In genomic region chr1:73962049-73962448, GRCm38 (mm10) we compare ENCODE assay signal across 8 mouse cellular contexts.
DNase-seq lines count a peak whose midpoint lies in the region; ATAC-seq and TF ChIP-seq lines count a peak whose summit lies in the region.

No protein-coding gene starts in this region.

- peaks cover 46% of the 10 kb centered on the region for H3K4me1 ChIP-seq in lung, adult 2 months (ENCODE audit: control insufficient read depth, insufficient read depth, low read length)
- peaks cover 65% of the 10 kb centered on the region for H3K4me1 ChIP-seq in stomach, embryonic 15.5 days

- DNase-seq in cerebellum, adult 9-11 months, result peak; percentile 21
- no peak for DNase-seq in cerebellum, adult 11 months
- no peak for DNase-seq in lung, adult 2 months
- DNase-seq in lung, adult 18-20 months, result no peak
- DNase-seq in kidney, postnatal 25 days, result peak; percentile 44 to 71
- no peak for DNase-seq in layer of hippocampus, adult 9-11 months
- no peak for DNase-seq in right cerebral cortex, postnatal 14 days

- no peak for TF ChIP-seq POLR2A in lung, adult 2 months (IDR thresholded peaks at IDR 0.05; ENCODE audit: borderline replicate concordance, extremely low read depth, low read depth, low read length)

- no peak for ATAC-seq in stomach, embryonic 15.5 days (ENCODE audit: insufficient read depth, low FRiP score, low read depth)

- peak overlapping the region; percentile 95; the same call in 1 of the 2 replicates for H3K27ac ChIP-seq in stomach, embryonic 15.5 days

- H3K4me3 ChIP-seq in lung, adult 2 months (replicated peaks; ENCODE audit: extremely low read depth, low read depth, low read length), result peak overlapping the region; percentile 16
- H3K4me3 ChIP-seq in stomach, embryonic 15.5 days (replicated peaks), result peak overlapping the region; percentile 39

- no peak for TF ChIP-seq CTCF in lung, adult 2 months (IDR thresholded peaks at IDR 0.05; ENCODE audit: insufficient read depth, low read length)

- H3K9me3 ChIP-seq in stomach, embryonic 15.5 days, result no peaks in the 10 kb centered on the region

- no peaks in the 10 kb centered on the region for H3K36me3 ChIP-seq in stomach, embryonic 15.5 days

- peak overlapping the region; percentile 21; the same call in 1 of the 2 replicates for H3K9ac ChIP-seq in stomach, embryonic 15.5 days

- peak overlapping the region; percentile 57 for H3K4me2 ChIP-seq in stomach, embryonic 15.5 days

- WGBS in lung, adult 2 months, result 52% methylated on average over 5 of the region's 5 CpGs
- WGBS in stomach, embryonic 15.5 days, result 86% methylated on average over 5 of the region's 5 CpGs

- H3K27me3 ChIP-seq in stomach, embryonic 15.5 days (replicated peaks), result no peaks in the 10 kb centered on the region

Comparison
In these comparisons a context has a peak if more than half of its experiments do, and no peak if none do; other contexts are left out.
1. DNase-seq: peak in cerebellum, adult 9-11 months (single experiment) and kidney, postnatal 25 days (2 of 2); none in cerebellum, adult 11 months (single experiment), lung, adult 2 months (single experiment), lung, adult 18-20 months (0 of 2), layer of hippocampus, adult 9-11 months (single experiment) and right cerebral cortex, postnatal 14 days (single experiment).